In genomic region chr7:80986458-80987187, GRCm38 (mm10) we compare ENCODE assay signal across 10 mouse cellular contexts. TPM values are rescaled to one million over a fixed set of nuclear protein-coding genes. Genes with fewer than 3 reads are reported as not detected.
A peak's percentile ranks its signal among the peaks of the same experiment; 100 is the strongest.
DNase-seq lines count a peak whose midpoint lies in the region; ATAC-seq and TF ChIP-seq lines count a peak whose summit lies in the region.
"Had no signal": no experiment of that assay in that cellular context is flagged by ENCODE, and none has a peak within 500 bp of the region (broad histone marks: within the 10 kb centered on the region; RNA-seq: fewer than 3 reads in every experiment).

No protein-coding gene starts in this region.

- H3K27me3 ChIP-seq in lung, embryonic 16.5 days (ENCODE audit: control insufficient read depth, insufficient read depth, low read depth, low read length): no peaks in the 10 kb centered on the region
- H3K27me3 ChIP-seq in intestine, embryonic 14.5 days (replicated peaks; ENCODE audit: control insufficient read depth, insufficient read depth, low read length): no peaks in the 10 kb centered on the region
- H3K27me3 ChIP-seq: lung, embryonic 15.5 days had no signal

- peak; percentile 45; the same call in 1 of the 2 replicates for ATAC-seq in lung, embryonic 16.5 days (ENCODE audit: low read depth)
- ATAC-seq in activated CD4-positive, CD25-positive, alpha-beta regulatory T cell, adult 4 months: peak; percentile 71
- no peak for ATAC-seq in intestine, embryonic 14.5 days (replicated peaks; ENCODE audit: low FRiP score, low TSS enrichment, low read depth)
- ATAC-seq in neutrophil, adult 5-6 weeks (ENCODE audit: extremely low read depth, insufficient number of reproducible peaks, low FRiP score, poor library complexity, severe bottlenecking): peak; percentile 43; the same call in 1 of the 2 replicates
- ATAC-seq: hindbrain, postnatal 0 days had no signal

- no peaks in the 10 kb centered on the region for H3K36me3 ChIP-seq in lung, embryonic 16.5 days (ENCODE audit: control insufficient read depth, insufficient read depth, low read length)
- H3K36me3 ChIP-seq in intestine, embryonic 14.5 days (ENCODE audit: control insufficient read depth, insufficient read depth, low read length): no peaks in the 10 kb centered on the region
- H3K36me3 ChIP-seq: lung, embryonic 15.5 days had no signal

- peaks cover 6% of the 10 kb centered on the region for H3K4me1 ChIP-seq in lung, embryonic 16.5 days (replicated peaks; ENCODE audit: control insufficient read depth, insufficient read depth, low read length)
- peaks cover 8% of the 10 kb centered on the region for H3K4me1 ChIP-seq in lung, adult 2 months (ENCODE audit: control insufficient read depth, insufficient read depth, low read length)
- H3K4me1 ChIP-seq in intestine, embryonic 14.5 days (replicated peaks; ENCODE audit: control insufficient read depth, insufficient read depth, low read length): peaks cover 8% of the 10 kb centered on the region; the same call in 1 of the 2 replicates

- no peaks in the 10 kb centered on the region for H3K9me3 ChIP-seq in lung, embryonic 16.5 days (ENCODE audit: control insufficient read depth, low read length)
- no peaks in the 10 kb centered on the region for H3K9me3 ChIP-seq in intestine, embryonic 14.5 days (ENCODE audit: control insufficient read depth, low read length)
- H3K9me3 ChIP-seq: lung, embryonic 15.5 days had no signal

- no peak for TF ChIP-seq CTCF in lung, adult 2 months (IDR thresholded peaks at IDR 0.05; ENCODE audit: insufficient read depth, low read length)

- no peak overlapping the region for H3K9ac ChIP-seq in lung, embryonic 16.5 days (ENCODE audit: low read length)
- H3K9ac ChIP-seq in intestine, embryonic 14.5 days (ENCODE audit: low read length): no peak overlapping the region
- H3K9ac ChIP-seq: lung, embryonic 15.5 days had no signal

- TF ChIP-seq POLR2A in lung, adult 2 months (IDR thresholded peaks at IDR 0.05; ENCODE audit: borderline replicate concordance, extremely low read depth, low read depth, low read length): no peak

- WGBS in lung, embryonic 16.5 days: 21% methylated on average over 6 of the region's 6 CpGs
- WGBS in lung, adult 2 months: 18% methylated on average over 6 of the region's 6 CpGs
- 27% methylated on average over 6 of the region's 6 CpGs for WGBS in intestine, embryonic 14.5 days

- no peak overlapping the region for H3K4me3 ChIP-seq in lung, embryonic 16.5 days (ENCODE audit: low read length)
- no peak overlapping the region for H3K4me3 ChIP-seq in lung, adult 2 months (replicated peaks; ENCODE audit: extremely low read depth, low read depth, low read length)
- H3K4me3 ChIP-seq in intestine, embryonic 14.5 days (ENCODE audit: low read depth, low read length): no peak overlapping the region
- H3K4me3 ChIP-seq: lung, embryonic 15.5 days had no signal

- no peak for DNase-seq in lung, adult 2 months
- DNase-seq in intestine, embryonic 14.5 days (ENCODE audit: low spot score): no peak
- no peak for DNase-seq in adrenal gland, adult 18-20 months (ENCODE audit: low spot score in 2 of 2)
- DNase-seq in urinary bladder, adult 2 months (ENCODE audit: low spot score): no peak
- DNase-seq: cerebellum, adult 9-11 months had no signal

- no peak overlapping the region for H3K4me2 ChIP-seq in lung, embryonic 16.5 days (ENCODE audit: low read depth, low read length)
- no peak overlapping the region for H3K4me2 ChIP-seq in intestine, embryonic 14.5 days (ENCODE audit: low read length)
- H3K4me2 ChIP-seq: lung, embryonic 15.5 days had no signal

- H3K27ac ChIP-seq in lung, embryonic 16.5 days (ENCODE audit: low read length): no peak overlapping the region
- 0 out of 2 replicates have a peak overlapping the region, but pooled peaks have one; percentile 14 for H3K27ac ChIP-seq in intestine, embryonic 14.5 days (ENCODE audit: low read depth)
- H3K27ac ChIP-seq: hindbrain, postnatal 0 days; lung, embryonic 15.5 days had no signal

RNA-seq across cellular contexts. Expression of gene Zfp592, which starts 6.9 kb away (rescaled TPM):
- polyA plus RNA-seq in lung, embryonic 16.5 days (2015; fragmentation: Nextera tagmentation; extraction: Ambion mirVana): 13.5 and 15.3 TPM in 2 replicates
- 16.4 and 20.1 TPM in 2 replicates for polyA plus RNA-seq in lung, adult 2 months (2012; rRNA removed)
- polyA plus RNA-seq in activated CD4-positive, CD25-positive, alpha-beta regulatory T cell, adult 4 months (2017; shearing (Covaris generic)): 10 to 100 TPM; 14.5 to 16.7 TPM
- polyA plus RNA-seq in intestine, embryonic 14.5 days (2014; fragmentation: Nextera tagmentation; extraction: Ambion mirVana): 14.7 and 16.3 TPM in 2 replicates
- 63.6 and 69.0 TPM in 2 replicates for total RNA-seq in neutrophil, adult 5-6 weeks (2017)
- total RNA-seq in adrenal gland, adult 18-20 months (2021): 10 to 100 TPM; 25.4 to 35.8 TPM
- polyA plus RNA-seq in urinary bladder, adult 2 months (2012; rRNA removed): 15.1 and 16.7 TPM in 2 replicates

RNA-seq across cellular contexts. Expression of gene Sec11a, which starts 39.0 kb away (rescaled TPM):
- polyA plus RNA-seq in lung, embryonic 16.5 days (2015; fragmentation: Nextera tagmentation; extraction: Ambion mirVana): 195 and 215 TPM in 2 replicates
- 42.3 and 52.7 TPM in 2 replicates for polyA plus RNA-seq in lung, adult 2 months (2012; rRNA removed)
- 100 to 1,000 TPM; 243 to 262 TPM for polyA plus RNA-seq in activated CD4-positive, CD25-positive, alpha-beta regulatory T cell, adult 4 months (2017; shearing (Covaris generic))
- polyA plus RNA-seq in intestine, embryonic 14.5 days (2014; fragmentation: Nextera tagmentation; extraction: Ambion mirVana): 218 and 221 TPM in 2 replicates
- total RNA-seq in neutrophil, adult 5-6 weeks (2017): 182 and 199 TPM in 2 replicates
- 10 to 100 TPM; 91.6 to 94.5 TPM for total RNA-seq in adrenal gland, adult 18-20 months (2021)
- polyA plus RNA-seq in urinary bladder, adult 2 months (2012; rRNA removed): 105 and 113 TPM in 2 replicates
